29 mouse cellular contexts compared by ENCODE assay signal in the genomic region with DNA sequence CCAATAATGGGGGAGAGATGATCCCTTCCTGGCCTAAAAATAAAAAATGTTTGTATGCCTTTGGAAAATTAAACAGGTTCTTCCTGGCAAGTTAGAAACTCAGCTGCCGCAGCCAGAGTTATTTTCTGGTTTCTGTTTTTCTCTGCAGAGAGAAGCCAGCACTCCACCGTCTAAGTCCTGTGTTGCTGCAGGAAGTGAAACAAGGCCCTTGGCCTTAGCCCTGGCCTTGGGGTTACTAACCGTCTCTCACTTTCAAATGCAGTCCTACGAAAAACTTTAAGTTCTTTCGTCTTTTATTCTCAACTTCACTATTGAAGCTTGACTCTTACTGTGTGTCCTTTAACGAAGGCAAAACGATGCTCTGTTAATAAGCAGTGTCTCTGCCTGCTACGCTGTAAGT.
DNase-seq lines count a peak whose midpoint lies in the region; ATAC-seq and TF ChIP-seq lines count a peak whose summit lies in the region.
"Had no signal": no experiment of that assay in that cellular context is flagged by ENCODE, and none has a peak within 500 bp of the region (broad histone marks: within the 10 kb centered on the region; RNA-seq: fewer than 3 reads in every experiment).

No protein-coding gene starts in this region.

- peak overlapping the region; percentile 28 for H3K27ac ChIP-seq in layer of hippocampus, adult 2 months
- H3K27ac ChIP-seq in CH12.LX (ENCODE audit: insufficient read depth, low read depth): no peak overlapping the region
- peak overlapping the region; percentile 72 for H3K27ac ChIP-seq in embryonic facial prominence, embryonic 10.5 days (replicated peaks)
- H3K27ac ChIP-seq: embryonic facial prominence, embryonic 15.5 days; forebrain, embryonic 13.5 days; heart, embryonic 13.5 days; hindbrain, postnatal 0 days; intestine, embryonic 15.5 days; kidney, postnatal 0 days; left cerebral cortex, adult 2 months; limb, embryonic 15.5 days; liver, embryonic 14.5 days; midbrain, embryonic 12.5 days had no signal

- no peaks in the 10 kb centered on the region for H3K79me2 ChIP-seq in CH12.LX (replicated peaks; ENCODE audit: control insufficient read depth, extremely low read depth, insufficient read depth, poor library complexity, severe bottlenecking)

- no peak for TF ChIP-seq CTCF in layer of hippocampus, adult 2 months (conservative IDR thresholded peaks at IDR 0.05)
- no peak for TF ChIP-seq CTCF in CH12.LX (conservative IDR thresholded peaks at IDR 0.05 in 1 of 2, IDR thresholded peaks at IDR 0.05 in 1 of 2; ENCODE audit: low read depth in 2 of 2, low read length in 2 of 2)

- H3K27me3 ChIP-seq in CH12.LX (replicated peaks): no peaks in the 10 kb centered on the region
- H3K27me3 ChIP-seq in embryonic facial prominence, embryonic 10.5 days (replicated peaks; ENCODE audit: low read depth, poor library complexity, severe bottlenecking): no peaks in the 10 kb centered on the region
- H3K27me3 ChIP-seq: embryonic facial prominence, embryonic 15.5 days; forebrain, embryonic 13.5 days; heart, embryonic 13.5 days; intestine, embryonic 15.5 days; limb, embryonic 15.5 days; midbrain, embryonic 12.5 days; neural tube, embryonic 13.5 days had no signal

- H3K36me3 ChIP-seq in CH12.LX (replicated peaks in 1 of 2; ENCODE audit: control insufficient read depth in 1 of 2, insufficient read depth in 1 of 2, low read length in 1 of 2): no peaks in the 10 kb centered on the region
- H3K36me3 ChIP-seq in embryonic facial prominence, embryonic 10.5 days (replicated peaks): no peaks in the 10 kb centered on the region
- H3K36me3 ChIP-seq: embryonic facial prominence, embryonic 15.5 days; G1E; heart, embryonic 13.5 days; intestine, embryonic 15.5 days; limb, embryonic 15.5 days; midbrain, embryonic 12.5 days; neural tube, embryonic 13.5 days had no signal

- no peaks in the 10 kb centered on the region for H3K9me3 ChIP-seq in CH12.LX (replicated peaks; ENCODE audit: low read length)
- no peaks in the 10 kb centered on the region for H3K9me3 ChIP-seq in embryonic facial prominence, embryonic 10.5 days
- H3K9me3 ChIP-seq: embryonic facial prominence, embryonic 15.5 days; forebrain, embryonic 13.5 days; G1E; heart, embryonic 13.5 days; intestine, embryonic 15.5 days; limb, embryonic 15.5 days; midbrain, embryonic 12.5 days; neural tube, embryonic 13.5 days had no signal

- H3K4me1 ChIP-seq in CH12.LX (ENCODE audit: control insufficient read depth in 1 of 2, insufficient read depth in 2 of 2): peaks cover 4 to 14% of the 10 kb centered on the region in 2 experiments; a peak in 3 of 4 replicates
- H3K4me1 ChIP-seq in embryonic facial prominence, embryonic 10.5 days: peaks cover 13% of the 10 kb centered on the region
- H3K4me1 ChIP-seq: intestine, embryonic 15.5 days; limb, embryonic 15.5 days; midbrain, embryonic 12.5 days had no signal

- no peak overlapping the region; the same call in none of the 2 replicates for H3K4me2 ChIP-seq in CH12.LX (ENCODE audit: insufficient read depth, low read depth, poor library complexity, severe bottlenecking)
- H3K4me2 ChIP-seq: embryonic facial prominence, embryonic 15.5 days; forebrain, embryonic 13.5 days; heart, embryonic 13.5 days; intestine, embryonic 15.5 days; limb, embryonic 15.5 days; lung, embryonic 14.5 days; midbrain, embryonic 12.5 days; neural tube, embryonic 13.5 days had no signal

- DNase-seq in layer of hippocampus, adult 2 months (ENCODE audit: low spot score in 2 of 2): no peak
- no peak for DNase-seq in layer of hippocampus, adult 9-11 months
- peak; percentile 18 for DNase-seq in CH12.LX (ENCODE audit: extremely low read depth)
- DNase-seq in embryonic facial prominence, embryonic 10.5 days (ENCODE audit: low spot score): no peak
- DNase-seq in urinary bladder, postnatal 25 days (ENCODE audit: low spot score): no peak
- no peak for DNase-seq in left cerebral cortex, adult 11 months (ENCODE audit: low spot score)
- DNase-seq: B cell, adult 2 months; cerebellum, adult 9-10 months; cerebellum, postnatal 36 days; gastrocnemius, postnatal 25 days; heart, adult 18-20 months; heart, postnatal 10 days; lung, embryonic 14.5 days; lung, postnatal 14 days; thymus, postnatal 14 days had no signal

- no peak for TF ChIP-seq POLR2A in CH12.LX (IDR thresholded peaks at IDR 0.05; ENCODE audit: low read depth, low read length)

- dilution Hi-C loops in CH12.LX (cut with MboI; ENCODE audit: extremely low pct_ligation_motif_present, extremely low pct_unique_long_range_greater_than_20kb, low sequenced_read_pairs): no loop called here

- TF ChIP-seq EP300 in CH12.LX (IDR thresholded peaks at IDR 0.05; ENCODE audit: low read length): no peak

- in situ Hi-C loops in CH12.LX (cut with MboI; ENCODE audit: low pct_ligation_motif_present, low pct_unique_long_range_greater_than_20kb, low sequenced_read_pairs): no loop called here

- 72% methylated on average over 8 of the region's 8 CpGs for WGBS in embryonic facial prominence, embryonic 10.5 days

- no peak overlapping the region for H3K9ac ChIP-seq in CH12.LX (ENCODE audit: insufficient read depth, low read depth)
- H3K9ac ChIP-seq: embryonic facial prominence, embryonic 15.5 days; forebrain, embryonic 13.5 days; heart, embryonic 13.5 days; intestine, embryonic 15.5 days; limb, embryonic 15.5 days; liver, embryonic 14.5 days; lung, embryonic 14.5 days; midbrain, embryonic 12.5 days; neural tube, embryonic 13.5 days had no signal

- TF ChIP-seq RAD21 in CH12.LX (IDR thresholded peaks at IDR 0.05; ENCODE audit: low read depth, low read length): no peak

- ATAC-seq in megakaryocyte, adult 5-6 weeks (ENCODE audit: poor library complexity, severe bottlenecking): peak; percentile 96
- ATAC-seq: forebrain, embryonic 13.5 days; hindbrain, postnatal 0 days; Patski had no signal

- peak overlapping the region; percentile 34; the same call in 1 of the 2 replicates for H3K4me3 ChIP-seq in layer of hippocampus, adult 2 months
- H3K4me3 ChIP-seq in CH12.LX (replicated peaks in 1 of 3; ENCODE audit: low read depth in 2 of 3, low read length in 2 of 3, poor library complexity in 1 of 3): no peak overlapping the region
- no peak overlapping the region for H3K4me3 ChIP-seq in embryonic facial prominence, embryonic 10.5 days
- H3K4me3 ChIP-seq: embryonic facial prominence, embryonic 15.5 days; forebrain, embryonic 13.5 days; heart, embryonic 13.5 days; intestine, embryonic 15.5 days; left cerebral cortex, adult 2 months; limb, embryonic 15.5 days; midbrain, embryonic 12.5 days; neural tube, embryonic 13.5 days had no signal

TF ChIP-seq in CH12.LX, 34 proteins besides CTCF, POLR2A, EP300 and RAD21:
- TF ChIP-seq IRF4 (IDR thresholded peaks at IDR 0.05; ENCODE audit: low read depth, low read length) (peak; percentile 59), ELF1 (IDR thresholded peaks at IDR 0.05; ENCODE audit: low read depth, low read length) (0 out of 2 replicates have a peak, but pooled peaks have one; percentile 28), KAT2A (IDR thresholded peaks at IDR 0.05; ENCODE audit: insufficient replicate concordance, low read length) (no peak)
